Mouse (Mus musculus) forebrain, embryonic 11.5 days (tissue): ENCODE measurements at regions not wholly inside any gene's neighbourhood (a gene's known extent, or its start where the extent isn't known, plus 50 kb on each side); places are given as distances from the start of the nearest gene placed in this dataset.

Experiments used
- ATAC-seq: fragments of 200-750 bp; cut with Nextera tagmentation; replicated peaks from 2 replicates; pipeline ENCODE4 v1.8.0; 2017; ENCODE audit warnings: moderate TSS enrichment; ENCODE audit not compliant: low FRiP score
- DNase-seq: peaks from one replicate; pipeline ENCODE4 v3.0.0-alpha.2; 2017; ENCODE audit warnings: low spot score
- H3K27ac ChIP-seq: fragments of 300-500 bp; sonication (generic); 2 replicates; pipeline ENCODE4 v1.5.1; 2014; ENCODE audit warnings: low read depth, low read length
- H3K27me3 ChIP-seq: fragments of 300-500 bp; sonication (generic); 2 replicates; pipeline ENCODE4 v1.6.1; 2014; ENCODE audit warnings: mild to moderate bottlenecking, low read length, mixed read lengths; ENCODE audit not compliant: control insufficient read depth, insufficient read depth
- H3K36me3 ChIP-seq: fragments of 300-500 bp; sonication (generic); 2 replicates; pipeline ENCODE4 v1.6.1; 2014; ENCODE audit warnings: mild to moderate bottlenecking, low read length, moderate library complexity, mixed read lengths; ENCODE audit not compliant: control insufficient read depth, insufficient read depth
- H3K4me1 ChIP-seq: fragments of 300-500 bp; sonication (generic); replicated peaks from 2 replicates; pipeline ENCODE4 v1.6.1; 2014; ENCODE audit warnings: low read length, mixed read lengths; ENCODE audit not compliant: control insufficient read depth, insufficient read depth
- H3K4me2 ChIP-seq: fragments of 300-500 bp; sonication (generic); 2 replicates; pipeline ENCODE4 v1.6.1; 2014; ENCODE audit warnings: low read depth, mild to moderate bottlenecking, low read length, moderate library complexity, mixed read lengths; ENCODE audit not compliant: severe bottlenecking
- H3K4me3 ChIP-seq: fragments of 300-500 bp; sonication (generic); 2 replicates; pipeline ENCODE4 v1.5.1; 2014; ENCODE audit warnings: low read depth, low read length
- H3K9ac ChIP-seq: fragments of 300-500 bp; sonication (generic); 2 replicates; pipeline ENCODE4 v1.6.1; 2014; ENCODE audit warnings: low read length
- H3K9me3 ChIP-seq: fragments of 300-500 bp; sonication (generic); 2 replicates; pipeline ENCODE4 v1.6.1; 2016; ENCODE audit warnings: low read length, mixed read lengths; ENCODE audit not compliant: control insufficient read depth
- WGBS: fragments of 180-500 bp; shearing (Covaris S2); extraction: QIAGEN DNeasy Blood & Tissue Kit; methylation state at CpG from one replicate; pipeline ENCODE4 v1.1.7; 2014; 5-methylcytosine and 5-hydroxymethylcytosine counted together

DNA sequence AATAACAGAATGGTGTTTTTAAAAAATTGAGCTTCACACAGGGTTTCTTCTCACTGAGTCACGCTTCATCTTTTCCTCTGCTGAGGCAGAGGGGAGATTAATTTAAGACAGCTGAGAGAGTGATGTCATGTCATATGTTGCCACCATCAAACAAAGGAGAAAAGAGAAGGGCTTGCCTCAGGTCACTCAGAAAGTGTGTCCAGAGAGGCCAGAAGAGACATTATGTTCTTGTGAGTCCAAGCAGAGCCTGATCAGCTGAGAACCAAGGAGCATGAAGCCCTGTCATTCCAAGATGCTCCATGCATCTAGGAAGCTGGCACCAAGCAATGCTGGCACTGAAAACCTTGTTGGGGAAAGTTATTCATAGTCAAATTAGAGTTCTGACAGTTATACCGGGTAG, 114.4 kb upstream of the Hdac4 start:
- ATAC-seq: no peak
- H3K4me1 ChIP-seq: no peaks in the 10 kb centered on the region
- peak; percentile 15 for DNase-seq
- no peak overlapping the region for H3K9ac ChIP-seq
- no peaks in the 10 kb centered on the region for H3K27me3 ChIP-seq
- no peaks in the 10 kb centered on the region for H3K36me3 ChIP-seq
- WGBS: 85% methylated on average over 2 of the region's 2 CpGs
- no peak overlapping the region for H3K4me3 ChIP-seq
- H3K27ac ChIP-seq: no peak overlapping the region
- no peaks in the 10 kb centered on the region; the same call in 1 of the 2 replicates for H3K9me3 ChIP-seq
- no peak overlapping the region for H3K4me2 ChIP-seq

- WGBS: 77% methylated on average over 6 of the region's 6 CpGs
- no peaks in the 10 kb centered on the region for H3K36me3 ChIP-seq
- H3K27ac ChIP-seq: no peak overlapping the region
- no peak overlapping the region for H3K9ac ChIP-seq
- ATAC-seq (no peak), DNase-seq (peak; percentile 15)
- no peaks in the 10 kb centered on the region; the same call in 1 of the 2 replicates for H3K9me3 ChIP-seq
- no peaks in the 10 kb centered on the region for H3K27me3 ChIP-seq
- no peak overlapping the region for H3K4me3 ChIP-seq
- H3K4me2 ChIP-seq: no peak overlapping the region
- H3K4me1 ChIP-seq: no peaks in the 10 kb centered on the region
Observed at GRCm38 (mm10) chr1:92309381-92309780, 113.9 kb upstream of the Hdac4 start.

- DNase-seq: peak; percentile 15
- 90% methylated on average over 3 of the region's 3 CpGs for WGBS
- ATAC-seq: no peak
Observed at GRCm38 (mm10) chr1:92308537-92308936, 113.0 kb upstream of the Hdac4 start.

GRCm38 (mm10) chr1:92306042-92306441, 110.5 kb upstream of the Hdac4 start:
- no peak overlapping the region for H3K4me2 ChIP-seq
- H3K27me3 ChIP-seq: no peaks in the 10 kb centered on the region
- H3K9ac ChIP-seq: no peak overlapping the region
- H3K9me3 ChIP-seq: no peaks in the 10 kb centered on the region; the same call in 1 of the 2 replicates
- WGBS: 94% methylated on average over 4 of the region's 4 CpGs
- H3K4me1 ChIP-seq: no peaks in the 10 kb centered on the region
- H3K4me3 ChIP-seq: no peak overlapping the region
- ATAC-seq: no peak
- DNase-seq: peak; percentile 10
- no peak overlapping the region for H3K27ac ChIP-seq
- no peaks in the 10 kb centered on the region for H3K36me3 ChIP-seq

More at GRCm38 (mm10) chr1:92308537-92308936, 113.0 kb upstream of the Hdac4 start:
- H3K36me3 ChIP-seq: no peaks in the 10 kb centered on the region
- no peak overlapping the region for H3K4me3 ChIP-seq
- no peak overlapping the region for H3K4me2 ChIP-seq
- H3K27me3 ChIP-seq: no peaks in the 10 kb centered on the region
- no peak overlapping the region for H3K27ac ChIP-seq
- H3K9ac ChIP-seq: no peak overlapping the region
- H3K4me1 ChIP-seq: no peaks in the 10 kb centered on the region
- H3K9me3 ChIP-seq: no peaks in the 10 kb centered on the region; the same call in 1 of the 2 replicates

DNA sequence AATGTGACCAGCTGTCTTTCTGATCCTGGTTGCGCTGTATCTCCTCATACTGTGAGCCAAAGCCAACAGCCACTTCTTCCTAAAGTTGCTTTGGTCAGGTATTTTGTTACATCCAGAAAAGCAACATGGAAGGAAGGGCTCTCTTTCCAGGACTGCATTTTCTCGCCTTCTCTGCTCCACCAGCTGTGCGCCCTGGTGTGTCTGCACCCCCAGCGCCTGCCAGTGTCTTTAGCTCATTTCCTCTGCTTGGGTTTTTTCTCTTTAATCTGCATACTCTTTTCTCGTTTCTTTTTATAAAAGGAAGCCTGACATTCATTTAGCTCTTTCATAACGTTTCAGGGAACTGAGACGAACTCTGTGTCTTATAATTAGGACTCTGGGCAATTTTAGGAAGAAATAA, 103.5 kb upstream of the Hdac4 start:
- no peak overlapping the region for H3K4me2 ChIP-seq
- ATAC-seq (no peak), DNase-seq (no peak)
- H3K9me3 ChIP-seq: no peaks in the 10 kb centered on the region
- H3K27ac ChIP-seq: no peak overlapping the region
- no peaks in the 10 kb centered on the region for H3K36me3 ChIP-seq
- WGBS: 71% methylated on average over 7 of the region's 7 CpGs
- H3K4me1 ChIP-seq: no peaks in the 10 kb centered on the region
- no peak overlapping the region for H3K4me3 ChIP-seq
- no peaks in the 10 kb centered on the region for H3K27me3 ChIP-seq
- H3K9ac ChIP-seq: no peak overlapping the region

DNA sequence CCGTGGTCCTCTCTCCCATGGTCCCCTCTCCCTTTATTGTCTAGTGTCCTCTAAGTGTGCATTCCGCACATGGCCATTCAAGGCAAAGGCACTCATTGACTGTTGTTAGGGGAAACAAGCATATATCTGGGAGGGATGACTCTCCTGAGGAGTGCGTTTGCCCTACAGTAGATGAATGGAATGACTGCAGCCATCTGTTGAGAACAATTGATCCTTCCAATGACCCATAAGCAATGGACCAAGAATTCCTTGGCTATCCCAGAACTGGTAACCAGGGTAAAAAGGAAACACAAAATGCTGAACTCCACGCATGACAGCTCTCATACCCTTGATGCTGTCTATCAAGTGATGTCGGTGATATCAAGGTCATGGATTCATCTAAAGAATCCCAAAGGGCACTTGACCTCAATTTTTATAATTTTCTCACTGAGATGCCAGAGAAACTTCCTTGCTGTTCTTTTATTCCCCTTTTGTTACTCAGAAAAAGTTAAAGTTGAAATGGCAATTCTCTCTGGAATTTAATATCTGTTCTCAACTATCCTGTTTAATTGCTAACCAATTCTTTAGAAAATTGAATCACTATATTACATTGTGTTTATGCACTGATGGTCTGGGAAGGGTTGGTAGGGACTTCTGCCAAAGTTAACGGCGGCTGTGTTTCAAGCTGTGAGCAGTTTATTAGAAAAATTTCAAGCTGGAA, 97.3 kb upstream of the Hdac4 start:
- ATAC-seq (no peak), DNase-seq (no peak)
- no peaks in the 10 kb centered on the region for H3K4me1 ChIP-seq
- 76% methylated on average over 7 of the region's 7 CpGs for WGBS
- no peak overlapping the region for H3K4me3 ChIP-seq
- no peak overlapping the region for H3K9ac ChIP-seq
- H3K9me3 ChIP-seq: no peaks in the 10 kb centered on the region
- H3K4me2 ChIP-seq: no peak overlapping the region
- no peaks in the 10 kb centered on the region for H3K27me3 ChIP-seq
- H3K36me3 ChIP-seq: no peaks in the 10 kb centered on the region
- H3K27ac ChIP-seq: no peak overlapping the region

- H3K4me2 ChIP-seq: no peak overlapping the region
- H3K9me3 ChIP-seq: no peaks in the 10 kb centered on the region
- H3K9ac ChIP-seq: no peak overlapping the region
- H3K27me3 ChIP-seq: no peaks in the 10 kb centered on the region
- ATAC-seq (no peak), DNase-seq (no peak)
- no peaks in the 10 kb centered on the region for H3K36me3 ChIP-seq
- no peaks in the 10 kb centered on the region for H3K4me1 ChIP-seq
- no peak overlapping the region for H3K27ac ChIP-seq
- WGBS: 100% methylated on average over 1 of the region's 1 CpGs
- no peak overlapping the region for H3K4me3 ChIP-seq
Observed at GRCm38 (mm10) chr1:92286966-92287342, 91.5 kb upstream of the Hdac4 start.

- Histone ChIP-seq H3K27ac (no peak overlapping the region), H3K27me3 (no peaks in the 10 kb centered on the region), H3K4me1 (no peaks in the 10 kb centered on the region), H3K9me3 (no peaks in the 10 kb centered on the region), H3K4me3 (no peak overlapping the region), H3K9ac (no peak overlapping the region), H3K4me2 (no peak overlapping the region), H3K36me3 (no peaks in the 10 kb centered on the region)
- DNase-seq (no peak), ATAC-seq (no peak)
- 69% methylated on average over 21 of the region's 21 CpGs for WGBS
Observed at GRCm38 (mm10) chr1:92286013-92286965, 90.8 kb upstream of the Hdac4 start.
